Mouse (Mus musculus) heart, embryonic 16.5 days (tissue): Measurements from ENCODE around the gene Ldlrad1. TPM values are rescaled to one million over a fixed set of nuclear protein-coding genes. Genes with fewer than 3 reads are reported as not detected.

Source experiments
- ATAC-seq: fragments of 200-750 bp; cut with Nextera tagmentation; replicated peaks from 2 replicates; pipeline ENCODE4 v1.8.0; 2017; ENCODE audit warnings: moderate number of reproducible peaks; ENCODE audit not compliant: insufficient read depth, low FRiP score; ENCODE audit errors: extremely low read depth
- H3K27ac ChIP-seq: fragments of 300-500 bp; sonication (generic); 2 replicates; pipeline ENCODE4 v1.5.1; 2014; ENCODE audit warnings: mild to moderate bottlenecking, low read length, control low read depth, moderate library complexity
- H3K27me3 ChIP-seq: fragments of 300-500 bp; sonication (generic); 2 replicates; pipeline ENCODE4 v1.6.1; 2014; ENCODE audit warnings: low read length, mixed read lengths; ENCODE audit not compliant: control insufficient read depth, insufficient read depth
- H3K36me3 ChIP-seq: fragments of 300-500 bp; sonication (generic); 2 replicates; pipeline ENCODE4 v1.6.1; 2014; ENCODE audit not compliant: control insufficient read depth, insufficient read depth
- H3K4me1 ChIP-seq: fragments of 300-500 bp; sonication (generic); 2 replicates; pipeline ENCODE4 v1.6.1; 2014; ENCODE audit warnings: low read length, mixed read lengths; ENCODE audit not compliant: control insufficient read depth, insufficient read depth
- H3K4me2 ChIP-seq: fragments of 300-500 bp; sonication (generic); 2 replicates; pipeline ENCODE4 v1.6.1; 2014; ENCODE audit warnings: low read depth, mild to moderate bottlenecking, control low read depth, low read length
- H3K4me3 ChIP-seq: fragments of 300-500 bp; sonication (generic); 2 replicates; pipeline ENCODE4 v1.5.1; 2014; ENCODE audit warnings: mild to moderate bottlenecking, control low read depth, low read length
- H3K9ac ChIP-seq: fragments of 300-500 bp; sonication (generic); 2 replicates; pipeline ENCODE4 v1.6.1; 2014; ENCODE audit warnings: low read length, control low read depth
- H3K9me3 ChIP-seq: fragments of 300-500 bp; sonication (generic); replicated peaks from 2 replicates; pipeline ENCODE4 v1.6.1; 2016; ENCODE audit warnings: low read length; ENCODE audit not compliant: control insufficient read depth
- WGBS: fragments of 180-500 bp; shearing (Covaris S2); extraction: QIAGEN DNeasy Blood & Tissue Kit; methylation state at CpG from one replicate; pipeline ENCODE4 v1.1.7; 2014; 5-methylcytosine and 5-hydroxymethylcytosine counted together
- polyA plus RNA-seq: library from polyadenylated mRNA; unstranded; fragments of >200 nt; fragmentation: Nextera tagmentation; extraction: Ambion mirVana; gene quantifications from 2 replicates; pipeline ENCODE4 v1.2.1, GENCODE M21; 2015

The Ldlrad1 gene
- polyA plus RNA-seq, 1 experiment from 2014 or later = not detected

GRCm38 (mm10) chr4:107178830-107179490 is 30.0 kb upstream of the Ldlrad1 start, which contains the start of gene Tceanc2:
TSS of gene Tceanc2 (minus strand) at chr4:107179116.
- Histone ChIP-seq H3K4me3 (peak within 1 kb of the TSS; percentile 99), H3K27ac (peak within 1 kb of the TSS; percentile 98), H3K27me3 (no peaks in the 10 kb centered on the region), H3K9me3 (no peaks in the 10 kb centered on the region), H3K9ac (peak within 1 kb of the TSS; percentile 95), H3K4me2 (peak within 1 kb of the TSS; percentile 84), H3K36me3 (peaks cover 10% of the 10 kb centered on the region; the same call in 1 of the 2 replicates), H3K4me1 (peaks cover 23% of the 10 kb centered on the region)
- ATAC-seq = peak; percentile 64
- WGBS = under 1% methylated on average over 47 of the region's 47 CpGs

- Histone ChIP-seq H3K4me1 (peaks cover 23% of the 10 kb centered on the region), H3K9ac (peak overlapping the region; percentile 95), H3K4me3 (peak overlapping the region; percentile 99), H3K27me3 (no peaks in the 10 kb centered on the region), H3K27ac (peak overlapping the region; percentile 98), H3K9me3 (no peaks in the 10 kb centered on the region), H3K36me3 (peaks cover 9% of the 10 kb centered on the region; the same call in 1 of the 2 replicates), H3K4me2 (peak overlapping the region; percentile 84)
- 3% methylated on average over 8 of the region's 8 CpGs for WGBS
- ATAC-seq = no peak
Observed at GRCm38 (mm10) chr4:107179561-107179960, 29.4 kb upstream of the Ldlrad1 start.

GRCm38 (mm10) chr4:107180746-107181145 is 28.2 kb upstream of the Ldlrad1 start:
- Histone ChIP-seq H3K9me3 (no peaks in the 10 kb centered on the region), H3K27ac (no peak overlapping the region), H3K4me1 (peaks cover 28% of the 10 kb centered on the region), H3K36me3 (0 out of 2 replicates have a peak, but pooled peaks cover 3% of the 10 kb centered on the region), H3K4me2 (no peak overlapping the region), H3K4me3 (no peak overlapping the region), H3K27me3 (no peaks in the 10 kb centered on the region), H3K9ac (no peak overlapping the region)
- ATAC-seq = no peak

- Histone ChIP-seq H3K9me3 (no peaks in the 10 kb centered on the region), H3K4me2 (no peak overlapping the region), H3K36me3 (peaks cover 9% of the 10 kb centered on the region; the same call in 1 of the 2 replicates), H3K9ac (no peak overlapping the region), H3K27ac (no peak overlapping the region), H3K27me3 (no peaks in the 10 kb centered on the region), H3K4me3 (no peak overlapping the region), H3K4me1 (peaks cover 33% of the 10 kb centered on the region)
- WGBS = 86% methylated on average over 6 of the region's 6 CpGs
- no peak for ATAC-seq
Observed at GRCm38 (mm10) chr4:107181866-107182265, 27.1 kb upstream of the Ldlrad1 start.

GRCm38 (mm10) chr4:107182796-107183195 is 26.2 kb upstream of the Ldlrad1 start:
- no peaks in the 10 kb centered on the region for H3K27me3 ChIP-seq
- peaks cover 14% of the 10 kb centered on the region; the same call in 1 of the 2 replicates for H3K36me3 ChIP-seq
- no peak overlapping the region for H3K9ac ChIP-seq
- no peak overlapping the region for H3K4me2 ChIP-seq
- H3K4me3 ChIP-seq = no peak overlapping the region
- ATAC-seq = no peak
- 60% methylated on average over 2 of the region's 2 CpGs for WGBS
- no peaks in the 10 kb centered on the region for H3K9me3 ChIP-seq
- H3K27ac ChIP-seq = no peak overlapping the region
- H3K4me1 ChIP-seq = peaks cover 26% of the 10 kb centered on the region

- H3K36me3 ChIP-seq = peaks cover 14% of the 10 kb centered on the region; the same call in 1 of the 2 replicates
- 83% methylated on average over 4 of the region's 4 CpGs for WGBS
- H3K4me3 ChIP-seq = no peak overlapping the region
- no peak for ATAC-seq
- no peak overlapping the region for H3K9ac ChIP-seq
- peaks cover 26% of the 10 kb centered on the region for H3K4me1 ChIP-seq
- no peaks in the 10 kb centered on the region for H3K27me3 ChIP-seq
- H3K27ac ChIP-seq = no peak overlapping the region
- no peak overlapping the region for H3K4me2 ChIP-seq
- H3K9me3 ChIP-seq = no peaks in the 10 kb centered on the region
Observed at GRCm38 (mm10) chr4:107183203-107183602, 25.8 kb upstream of the Ldlrad1 start.

- 71% methylated on average over 3 of the region's 3 CpGs for WGBS
- no peak overlapping the region for H3K9ac ChIP-seq
- no peaks in the 10 kb centered on the region for H3K27me3 ChIP-seq
- H3K9me3 ChIP-seq = no peaks in the 10 kb centered on the region
- no peak overlapping the region for H3K4me3 ChIP-seq
- peaks cover 18% of the 10 kb centered on the region for H3K4me1 ChIP-seq
- H3K4me2 ChIP-seq = no peak overlapping the region
- ATAC-seq = no peak
- peaks cover 28% of the 10 kb centered on the region for H3K36me3 ChIP-seq
- H3K27ac ChIP-seq = no peak overlapping the region
Observed at GRCm38 (mm10) chr4:107185703-107186102, 23.3 kb upstream of the Ldlrad1 start.

- peaks cover 60% of the 10 kb centered on the region for H3K36me3 ChIP-seq
Observed at GRCm38 (mm10) chr4:107193841-107194240, 15.1 kb upstream of the Ldlrad1 start.

GRCm38 (mm10) chr4:107196454-107196853 is 12.5 kb upstream of the Ldlrad1 start:
- H3K9me3 ChIP-seq = no peaks in the 10 kb centered on the region
- H3K4me1 ChIP-seq = no peaks in the 10 kb centered on the region
- no peaks in the 10 kb centered on the region for H3K27me3 ChIP-seq
- H3K36me3 ChIP-seq = peaks cover 62% of the 10 kb centered on the region
- H3K9ac ChIP-seq = no peak overlapping the region
- H3K4me3 ChIP-seq = no peak overlapping the region
- no peak overlapping the region for H3K4me2 ChIP-seq
- ATAC-seq = no peak
- WGBS = 84% methylated on average over 2 of the region's 2 CpGs
- H3K27ac ChIP-seq = no peak overlapping the region

More at GRCm38 (mm10) chr4:107193841-107194240, 15.1 kb upstream of the Ldlrad1 start:
- Histone ChIP-seq H3K9ac (no peak overlapping the region), H3K27ac (no peak overlapping the region), H3K4me1 (no peaks in the 10 kb centered on the region), H3K4me3 (no peak overlapping the region), H3K9me3 (no peaks in the 10 kb centered on the region), H3K4me2 (no peak overlapping the region), H3K27me3 (no peaks in the 10 kb centered on the region)
- ATAC-seq = no peak
- 93% methylated on average over 3 of the region's 3 CpGs for WGBS
